Mouse (Mus musculus): ENCODE data around the gene Mia2.
"Not testable (repeated sequence)": the region's sequence is repeated elsewhere in the genome, so short reads cannot be mapped to it uniquely, and the experiment has no call there.

The Mia2 gene

GRCm38 (mm10) chr12:59219325-59220225 is 124.0 kb downstream of the Mia2 start, which contains the start of gene Fbxo33:
Gene Fbxo33 (minus strand): TSS chr12:59219725.
- in situ Hi-C loops (cut with MboI; ENCODE audit: low sequenced_read_pairs), result no loop called here

DNA sequence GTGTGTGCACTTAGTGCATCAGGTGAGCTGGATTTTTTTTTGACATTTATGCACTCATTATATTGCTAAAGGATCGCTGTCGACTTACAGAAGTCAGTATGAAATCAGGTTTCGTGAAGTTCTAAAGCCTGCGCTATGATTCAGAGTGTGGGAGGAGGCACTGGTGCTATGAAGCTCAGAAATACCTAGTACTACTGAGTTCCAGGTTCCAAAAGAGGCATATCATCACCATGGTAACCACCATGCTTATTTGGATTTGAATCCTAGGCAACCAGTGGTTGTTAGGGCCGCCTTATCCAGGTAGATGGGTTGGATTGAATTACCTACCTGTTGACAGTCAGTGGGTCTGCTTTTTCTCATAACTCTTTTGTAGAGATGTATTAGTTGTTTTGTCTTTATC is 132.8 kb downstream of the Mia2 start:
- in situ Hi-C loops (cut with MboI; ENCODE audit: low sequenced_read_pairs), result no loop called here

DNA sequence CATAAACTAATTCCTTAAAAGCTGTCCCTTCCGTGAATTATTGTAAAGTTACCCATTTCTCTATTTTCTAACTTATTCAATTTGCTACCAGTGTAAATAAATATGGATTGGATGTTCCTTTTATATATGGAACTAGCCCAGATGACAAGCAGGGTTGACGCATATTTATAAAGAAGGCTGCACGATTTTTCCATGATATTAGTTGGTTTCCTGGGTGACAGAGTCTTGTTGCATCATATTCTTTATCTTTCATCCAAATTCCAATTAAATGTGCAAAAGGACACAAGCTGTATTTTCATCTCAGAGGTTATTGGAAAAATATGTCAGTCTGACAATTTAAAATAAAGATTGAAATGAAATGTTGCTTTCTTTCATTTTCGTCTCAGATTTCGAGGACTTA is 142.8 kb downstream of the Mia2 start:
- in situ Hi-C loops (cut with MboI; ENCODE audit: low sequenced_read_pairs), result no loop called here

DNA sequence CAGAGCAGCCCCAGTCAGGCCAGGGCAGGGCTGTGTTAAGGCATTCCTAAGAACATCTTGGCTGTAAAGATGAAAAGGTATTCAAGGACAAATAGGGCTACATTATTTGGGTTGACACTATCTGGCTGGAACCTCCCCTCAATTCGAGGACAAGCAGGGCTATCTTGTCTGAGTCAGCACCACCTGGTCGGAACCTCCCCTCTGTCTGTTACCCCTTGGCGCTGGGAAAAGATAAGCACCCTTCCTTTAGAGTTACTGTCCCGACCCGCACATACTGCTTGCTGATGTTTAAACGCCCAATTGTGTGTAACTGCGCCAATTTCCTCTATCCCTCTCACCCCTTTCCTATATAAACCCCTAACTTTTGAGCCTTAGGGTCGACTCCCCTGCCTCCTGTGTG is 145.4 kb downstream of the Mia2 start:
- in situ Hi-C loops (cut with MboI; ENCODE audit: low sequenced_read_pairs), result not testable (repeated sequence)
